Mouse (Mus musculus): ENCODE results near the gene Rad51c.

Rad51c gene

DNA sequence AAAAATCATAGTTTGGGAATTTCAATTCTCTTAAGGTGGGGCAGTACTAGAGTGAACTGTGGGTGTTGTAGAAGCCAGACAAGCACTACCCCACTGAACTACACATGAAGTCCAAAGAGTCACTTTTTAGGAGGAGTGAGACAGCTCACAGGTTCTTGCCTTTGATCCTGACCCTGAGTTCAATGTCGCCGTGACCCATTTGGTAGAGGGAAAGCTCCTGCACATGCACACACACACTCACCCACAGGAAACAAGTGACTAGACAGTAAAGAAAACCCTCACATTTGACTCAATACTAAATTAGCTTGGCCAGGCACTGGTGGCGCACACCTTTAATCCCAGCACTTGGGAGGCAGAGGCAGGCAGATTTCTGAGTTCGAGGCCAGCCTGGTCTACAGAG, 20.2 kb downstream of the Rad51c start:
- in situ Hi-C loops (cut with MboI, MseI): loop anchor here (5.0 kb wide), 1 partner anchor 87 kb away; no protein-coding TSS in a partner anchor

DNA sequence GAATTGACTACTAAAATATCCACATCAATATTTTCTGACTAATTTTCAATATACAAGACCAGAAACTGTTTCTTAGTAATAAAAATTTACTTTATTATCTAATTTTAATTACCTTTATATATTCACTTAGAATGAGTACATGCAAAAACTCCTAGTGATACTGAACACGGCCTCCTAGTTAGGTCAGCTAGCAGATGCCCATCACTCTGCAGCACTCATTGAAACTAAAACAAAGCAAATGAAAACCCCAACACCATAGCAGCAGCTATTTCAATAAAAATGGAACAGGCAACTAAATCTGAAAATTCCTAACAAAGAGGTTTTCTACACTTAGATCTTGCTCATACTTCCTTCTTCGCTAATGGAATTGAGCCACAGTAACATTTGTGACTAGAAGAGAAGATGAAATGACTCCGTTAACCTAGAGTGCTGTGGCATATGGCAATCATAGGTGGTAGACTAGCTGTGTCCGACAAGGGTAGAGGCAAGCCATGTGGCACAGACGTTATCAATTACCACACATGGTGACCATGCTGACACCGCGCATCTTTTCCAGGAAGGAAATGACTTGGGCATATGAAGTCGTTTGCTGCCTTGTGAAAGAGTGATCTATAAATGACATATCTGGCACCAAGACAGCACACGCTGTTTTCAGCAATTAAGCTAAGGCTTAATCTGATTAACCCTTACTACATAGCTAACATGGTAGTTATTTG, 36.7 kb downstream of the Rad51c start:
- in situ Hi-C loops (cut with MboI, MseI): no loop called here

DNA sequence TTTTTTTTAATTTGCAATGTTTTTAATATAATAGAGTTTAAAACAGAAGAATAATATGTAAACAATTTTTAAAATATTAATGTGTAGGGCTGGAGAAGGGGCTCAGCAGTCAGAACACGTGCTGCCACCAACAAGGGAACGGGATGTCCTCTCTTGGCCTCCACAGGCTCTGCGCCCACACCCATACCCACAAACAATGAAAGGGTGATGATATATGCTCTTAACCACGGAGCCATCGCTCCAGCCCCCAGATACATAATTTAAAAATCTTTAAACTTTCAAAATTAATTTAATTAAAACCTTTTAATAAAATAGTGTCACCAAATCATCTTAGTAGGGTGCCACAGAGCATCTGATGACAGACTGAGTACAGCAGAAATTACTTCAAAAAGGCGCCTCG, 37.7 kb downstream of the Rad51c start:
- in situ Hi-C loops (cut with MboI, MseI): no loop called here

DNA sequence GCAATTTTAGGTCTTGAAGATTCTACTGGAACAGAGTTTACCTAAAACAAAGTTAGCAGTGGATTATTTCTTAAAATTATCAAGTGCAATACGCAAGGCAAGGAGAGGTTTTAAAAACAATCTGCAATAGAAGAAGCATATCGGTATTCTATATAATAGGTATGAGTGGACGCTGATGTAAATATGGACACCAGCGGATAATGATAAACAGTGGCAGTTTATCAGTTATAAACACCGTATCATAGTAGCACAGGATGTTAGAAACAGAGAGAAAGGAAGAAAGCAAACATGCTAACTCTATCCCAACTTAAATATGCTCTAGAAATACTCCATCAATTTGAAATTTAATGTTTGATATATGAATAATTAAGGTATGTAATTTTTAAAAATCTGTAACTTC, 39.6 kb downstream of the Rad51c start:
- in situ Hi-C loops (cut with MboI, MseI): no loop called here

DNA sequence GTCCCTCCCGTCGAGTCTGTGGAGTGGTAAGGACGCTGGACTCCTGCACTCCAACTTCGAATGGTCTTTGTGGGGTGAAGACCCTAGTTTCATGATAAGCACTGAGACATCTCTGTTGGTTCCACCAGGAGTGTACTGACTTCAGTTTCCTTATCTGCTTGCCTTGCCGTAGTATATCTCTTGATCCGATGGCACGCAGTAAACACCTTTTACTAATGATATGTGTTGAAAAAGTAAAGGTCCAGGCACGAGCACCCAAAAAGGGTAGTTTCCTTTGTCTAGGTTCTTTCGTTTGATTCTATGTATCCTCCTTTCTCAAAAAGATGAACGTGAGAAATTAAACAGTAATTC, 45.5 kb downstream of the Rad51c start:
- in situ Hi-C loops (cut with MboI, MseI): no loop called here

DNA sequence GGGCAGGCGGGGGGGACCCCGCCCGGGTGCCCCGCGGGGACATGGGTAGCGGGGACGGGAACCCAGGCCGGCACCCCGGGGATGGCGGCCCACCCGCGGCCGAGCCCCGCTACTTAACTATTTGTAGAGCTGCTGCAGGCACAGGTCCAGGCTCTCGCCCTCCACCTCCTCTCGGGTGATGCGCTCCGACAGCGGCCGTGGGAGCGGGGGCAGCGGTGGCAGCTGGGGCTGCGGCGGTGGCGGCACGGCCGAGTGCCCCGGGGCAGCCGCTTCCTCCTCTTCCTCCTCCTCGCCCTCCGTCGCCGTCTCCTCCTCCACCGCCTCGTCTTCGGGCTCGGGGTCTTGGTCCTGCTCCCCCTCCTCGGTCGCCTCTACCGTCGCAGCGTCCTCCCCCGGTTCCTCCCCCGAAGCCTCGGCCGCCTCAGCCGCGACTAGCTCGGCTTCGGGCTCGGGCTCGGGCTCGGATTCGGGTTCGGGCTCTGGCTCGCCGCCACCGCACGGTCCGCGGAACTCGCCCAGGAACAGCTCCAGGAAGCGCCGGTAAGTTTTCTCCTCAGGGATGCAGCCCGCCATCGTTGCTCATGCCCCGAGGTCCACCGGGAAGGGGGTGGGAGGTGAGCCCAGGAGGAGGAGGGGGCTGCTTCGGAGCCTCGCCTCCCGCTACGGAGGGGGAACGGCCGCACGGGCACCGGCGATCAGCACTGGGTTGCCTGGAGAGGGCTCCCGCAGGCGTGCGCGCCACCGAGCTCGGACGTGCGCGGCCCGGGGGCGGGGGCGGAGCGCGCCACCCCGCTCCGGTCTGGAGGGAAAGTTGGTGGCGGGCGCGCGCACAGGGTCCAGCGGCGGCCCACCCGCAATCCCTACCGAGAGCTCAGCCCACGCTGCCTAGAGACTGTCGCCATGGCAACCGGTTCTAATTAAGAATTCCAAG, 46.2 kb downstream of the Rad51c start, which contains the start of gene Ppm1e:
Ppm1e (minus strand) TSS at position 693 of the 931 bp plus-strand sequence.
- in situ Hi-C loops (cut with MboI, MseI): no loop called here

DNA sequence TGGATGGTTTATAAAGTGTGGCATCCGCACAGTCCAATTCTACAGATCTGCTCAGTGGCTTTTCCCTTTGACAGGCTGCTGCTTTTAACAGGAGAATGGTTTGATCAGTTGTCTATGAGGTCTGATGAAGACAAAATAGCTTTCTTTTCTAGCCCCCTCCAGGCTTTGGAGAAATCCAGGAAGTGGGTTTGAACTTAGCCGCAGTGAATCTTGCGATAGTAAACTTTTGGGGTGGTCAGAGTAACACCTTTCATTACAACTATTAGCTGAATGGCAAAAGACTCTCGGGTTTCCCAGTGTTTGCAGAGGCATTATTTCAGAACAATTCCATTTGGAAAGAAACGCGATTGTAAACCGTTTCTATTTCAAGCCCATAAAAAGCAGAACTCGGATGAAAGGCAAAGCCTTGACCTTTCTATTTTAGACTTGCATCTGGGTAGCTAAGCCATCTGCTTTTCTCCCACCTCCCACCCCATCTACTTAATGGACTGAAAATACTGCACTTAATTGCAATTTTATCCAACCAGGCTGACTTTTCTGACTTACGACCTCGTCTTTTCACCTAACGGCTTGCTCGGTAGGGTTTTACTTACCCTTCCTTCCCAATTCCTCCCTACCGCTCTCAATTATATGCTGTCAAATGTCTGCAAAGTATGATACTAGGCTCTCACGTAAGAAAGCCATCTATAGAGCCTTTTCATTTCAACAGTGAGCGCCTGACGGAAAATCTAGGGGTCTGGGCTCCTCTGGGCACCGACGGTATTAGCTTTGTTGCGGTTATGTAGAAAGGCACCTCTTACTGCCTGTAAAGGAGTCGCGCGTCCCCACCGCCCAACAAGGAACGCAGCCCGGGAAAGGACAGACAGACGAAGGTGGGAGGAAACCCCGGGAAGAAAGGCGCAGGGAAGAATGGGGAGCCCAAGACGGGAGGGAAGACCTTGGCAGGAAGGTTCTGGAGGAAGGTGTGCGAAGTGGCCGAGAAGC, 47.1 kb downstream of the Rad51c start:
- in situ Hi-C loops (cut with MboI, MseI): no loop called here

DNA sequence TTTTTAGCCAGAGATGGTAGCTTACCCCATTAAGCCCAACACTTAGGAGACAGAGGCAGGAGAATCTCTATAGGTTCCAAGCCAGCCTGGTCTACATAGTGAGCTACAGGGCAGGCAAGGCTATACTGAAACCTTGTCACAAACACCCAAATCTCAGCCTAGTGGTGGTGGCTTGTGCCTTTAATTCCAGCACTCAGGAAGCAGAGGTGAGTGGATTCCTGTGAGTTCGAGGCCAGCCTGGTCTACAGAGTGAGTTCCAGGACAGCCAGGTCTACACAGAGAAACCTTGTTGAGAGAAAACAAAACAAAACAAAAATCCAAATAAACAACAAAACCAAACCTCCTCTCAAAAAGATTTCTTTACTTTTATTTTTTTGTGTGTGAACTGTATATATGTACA, 49.9 kb downstream of the Rad51c start:
- in situ Hi-C loops (cut with MboI, MseI): no loop called here

DNA sequence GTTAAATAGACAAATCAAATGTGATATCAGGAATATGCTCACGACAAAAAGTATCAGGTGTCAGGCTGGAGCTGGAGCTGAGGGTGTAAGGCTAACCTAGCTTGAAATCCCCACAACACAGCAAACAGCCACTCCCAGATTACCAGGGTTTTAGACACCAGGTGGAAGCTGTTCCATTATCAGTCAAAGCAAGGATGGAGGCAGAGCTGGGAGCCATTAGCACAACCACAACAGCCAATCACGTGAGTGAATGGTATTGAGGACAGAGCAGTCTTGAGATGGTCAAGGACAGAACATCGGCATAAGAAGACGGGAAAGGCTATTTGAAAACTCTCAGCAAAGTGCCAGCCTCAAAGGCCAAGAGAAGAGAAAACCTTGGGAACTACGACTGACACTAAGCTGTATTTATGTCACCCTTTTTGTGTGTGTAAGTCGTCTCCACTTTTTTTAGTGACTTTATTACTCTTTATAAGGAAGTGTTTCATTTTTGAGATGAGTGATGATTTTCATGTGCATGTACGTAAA, 51.0 kb downstream of the Rad51c start:
- in situ Hi-C loops (cut with MboI, MseI): no loop called here

All from T-helper 1 cell (primary cell).